Mouse (Mus musculus): ENCODE results near the gene Gm10553. TPM values are rescaled to one million over a fixed set of nuclear protein-coding genes. Genes with fewer than 3 reads are reported as not detected.
"Not testable (repeated sequence)": the region's sequence is repeated elsewhere in the genome, so short reads cannot be mapped to it uniquely, and the experiment has no call there.

Gene Gm10553
- polyA plus RNA-seq, 1 experiment from 2014 or later, result not detected

GRCm38 (mm10) chr1:85105336-85105735 lies 5.4 kb downstream of the Gm10553 start:
- DNase-seq; H3K9me3 ChIP-seq (ENCODE audit: control insufficient read depth, low read length); H3K4me1 ChIP-seq (ENCODE audit: control insufficient read depth, insufficient read depth, low read length); H3K4me3 ChIP-seq (replicated peaks; ENCODE audit: low read depth, low read length); ATAC-seq (ENCODE audit: low FRiP score, low TSS enrichment); H3K9ac ChIP-seq (replicated peaks; ENCODE audit: low read length); H3K36me3 ChIP-seq (ENCODE audit: control insufficient read depth, insufficient read depth, low read length); H3K27ac ChIP-seq (replicated peaks; ENCODE audit: low read depth, low read length); H3K4me2 ChIP-seq (ENCODE audit: low read length); H3K27me3 ChIP-seq (ENCODE audit: control insufficient read depth, insufficient read depth, low read length): not testable (repeated sequence)
- 81% methylated on average over 4 of the region's 4 CpGs for WGBS

GRCm38 (mm10) chr1:85106013-85106412 lies 6.0 kb downstream of the Gm10553 start:
- ATAC-seq (ENCODE audit: low FRiP score, low TSS enrichment); H3K27me3 ChIP-seq (ENCODE audit: control insufficient read depth, insufficient read depth, low read length): not testable (repeated sequence)

GRCm38 (mm10) chr1:85109753-85110152 lies 9.8 kb downstream of the Gm10553 start, which contains the start of gene A530032D15Rik:
A530032D15Rik (minus strand) TSS chr1:85109853.
- H3K4me3 ChIP-seq (replicated peaks; ENCODE audit: low read depth, low read length); H3K27me3 ChIP-seq (ENCODE audit: control insufficient read depth, insufficient read depth, low read length); DNase-seq; H3K4me2 ChIP-seq (ENCODE audit: low read length); H3K9me3 ChIP-seq (ENCODE audit: control insufficient read depth, low read length); H3K4me1 ChIP-seq (ENCODE audit: control insufficient read depth, insufficient read depth, low read length); ATAC-seq (ENCODE audit: low FRiP score, low TSS enrichment); H3K9ac ChIP-seq (replicated peaks; ENCODE audit: low read length); H3K27ac ChIP-seq (replicated peaks; ENCODE audit: low read depth, low read length); H3K36me3 ChIP-seq (ENCODE audit: control insufficient read depth, insufficient read depth, low read length): not testable (repeated sequence)
- WGBS, result 75% methylated on average over 1 of the region's 7 CpGs

More at GRCm38 (mm10) chr1:85106013-85106412, 6.0 kb downstream of the Gm10553 start:
- not testable (repeated sequence) for H3K4me1 ChIP-seq (ENCODE audit: control insufficient read depth, insufficient read depth, low read length); H3K9ac ChIP-seq (replicated peaks; ENCODE audit: low read length); H3K4me2 ChIP-seq (ENCODE audit: low read length); H3K4me3 ChIP-seq (replicated peaks; ENCODE audit: low read depth, low read length); H3K9me3 ChIP-seq (ENCODE audit: control insufficient read depth, low read length); DNase-seq; H3K36me3 ChIP-seq (ENCODE audit: control insufficient read depth, insufficient read depth, low read length); H3K27ac ChIP-seq (replicated peaks; ENCODE audit: low read depth, low read length)
- 73% methylated on average over 5 of the region's 6 CpGs for WGBS

- not testable (repeated sequence) for H3K4me2 ChIP-seq (ENCODE audit: low read length); H3K27ac ChIP-seq (replicated peaks; ENCODE audit: low read depth, low read length); H3K9me3 ChIP-seq (ENCODE audit: control insufficient read depth, low read length); H3K27me3 ChIP-seq (ENCODE audit: control insufficient read depth, insufficient read depth, low read length); DNase-seq; H3K4me1 ChIP-seq (ENCODE audit: control insufficient read depth, insufficient read depth, low read length); H3K9ac ChIP-seq (replicated peaks; ENCODE audit: low read length); ATAC-seq (ENCODE audit: low FRiP score, low TSS enrichment); H3K36me3 ChIP-seq (ENCODE audit: control insufficient read depth, insufficient read depth, low read length); H3K4me3 ChIP-seq (replicated peaks; ENCODE audit: low read depth, low read length)
- 70% methylated on average over 2 of the region's 3 CpGs for WGBS
Observed at GRCm38 (mm10) chr1:85110876-85111275, 10.9 kb downstream of the Gm10553 start.

GRCm38 (mm10) chr1:85111572-85111971 lies 11.6 kb downstream of the Gm10553 start:
- DNase-seq; H3K4me2 ChIP-seq (ENCODE audit: low read length); H3K9ac ChIP-seq (replicated peaks; ENCODE audit: low read length); H3K9me3 ChIP-seq (ENCODE audit: control insufficient read depth, low read length); H3K4me3 ChIP-seq (replicated peaks; ENCODE audit: low read depth, low read length); ATAC-seq (ENCODE audit: low FRiP score, low TSS enrichment); H3K27me3 ChIP-seq (ENCODE audit: control insufficient read depth, insufficient read depth, low read length); H3K4me1 ChIP-seq (ENCODE audit: control insufficient read depth, insufficient read depth, low read length); H3K36me3 ChIP-seq (ENCODE audit: control insufficient read depth, insufficient read depth, low read length); H3K27ac ChIP-seq (replicated peaks; ENCODE audit: low read depth, low read length): not testable (repeated sequence)
- WGBS, result 75% methylated on average over 9 of the region's 10 CpGs

GRCm38 (mm10) chr1:85112266-85112665 lies 12.3 kb downstream of the Gm10553 start:
- not testable (repeated sequence) for H3K9ac ChIP-seq (replicated peaks; ENCODE audit: low read length); H3K36me3 ChIP-seq (ENCODE audit: control insufficient read depth, insufficient read depth, low read length); H3K27ac ChIP-seq (replicated peaks; ENCODE audit: low read depth, low read length); H3K27me3 ChIP-seq (ENCODE audit: control insufficient read depth, insufficient read depth, low read length); H3K4me2 ChIP-seq (ENCODE audit: low read length); DNase-seq; H3K9me3 ChIP-seq (ENCODE audit: control insufficient read depth, low read length); H3K4me1 ChIP-seq (ENCODE audit: control insufficient read depth, insufficient read depth, low read length); H3K4me3 ChIP-seq (replicated peaks; ENCODE audit: low read depth, low read length)
- 83% methylated on average over 7 of the region's 7 CpGs for WGBS
- ATAC-seq (ENCODE audit: low FRiP score, low TSS enrichment), result peak; percentile 60; the same call in 1 of the 2 replicates

- H3K27me3 ChIP-seq (ENCODE audit: control insufficient read depth, insufficient read depth, low read length); H3K4me3 ChIP-seq (replicated peaks; ENCODE audit: low read depth, low read length); ATAC-seq (ENCODE audit: low FRiP score, low TSS enrichment); H3K36me3 ChIP-seq (ENCODE audit: control insufficient read depth, insufficient read depth, low read length); H3K4me1 ChIP-seq (ENCODE audit: control insufficient read depth, insufficient read depth, low read length); DNase-seq; H3K9me3 ChIP-seq (ENCODE audit: control insufficient read depth, low read length); H3K4me2 ChIP-seq (ENCODE audit: low read length); H3K9ac ChIP-seq (replicated peaks; ENCODE audit: low read length); H3K27ac ChIP-seq (replicated peaks; ENCODE audit: low read depth, low read length): not testable (repeated sequence)
- WGBS, result 73% methylated on average over 2 of the region's 5 CpGs
Observed at GRCm38 (mm10) chr1:85112889-85113288, 12.9 kb downstream of the Gm10553 start.

- H3K36me3 ChIP-seq (ENCODE audit: control insufficient read depth, insufficient read depth, low read length); H3K4me2 ChIP-seq (ENCODE audit: low read length); H3K27ac ChIP-seq (replicated peaks; ENCODE audit: low read depth, low read length); H3K27me3 ChIP-seq (ENCODE audit: control insufficient read depth, insufficient read depth, low read length); H3K9ac ChIP-seq (replicated peaks; ENCODE audit: low read length); DNase-seq; H3K4me3 ChIP-seq (replicated peaks; ENCODE audit: low read depth, low read length); H3K9me3 ChIP-seq (ENCODE audit: control insufficient read depth, low read length); H3K4me1 ChIP-seq (ENCODE audit: control insufficient read depth, insufficient read depth, low read length): not testable (repeated sequence)
- 78% methylated on average over 3 of the region's 3 CpGs for WGBS
- peak; percentile 78 for ATAC-seq (ENCODE audit: low FRiP score, low TSS enrichment)
Observed at GRCm38 (mm10) chr1:85114078-85114477, 14.1 kb downstream of the Gm10553 start.

- H3K27ac ChIP-seq (replicated peaks; ENCODE audit: low read depth, low read length); H3K27me3 ChIP-seq (ENCODE audit: control insufficient read depth, insufficient read depth, low read length); H3K9ac ChIP-seq (replicated peaks; ENCODE audit: low read length); ATAC-seq (ENCODE audit: low FRiP score, low TSS enrichment); DNase-seq; H3K4me1 ChIP-seq (ENCODE audit: control insufficient read depth, insufficient read depth, low read length); H3K36me3 ChIP-seq (ENCODE audit: control insufficient read depth, insufficient read depth, low read length); H3K9me3 ChIP-seq (ENCODE audit: control insufficient read depth, low read length); H3K4me3 ChIP-seq (replicated peaks; ENCODE audit: low read depth, low read length); H3K4me2 ChIP-seq (ENCODE audit: low read length): not testable (repeated sequence)
- WGBS, result 56% methylated on average over 6 of the region's 6 CpGs
Observed at GRCm38 (mm10) chr1:85114666-85115402, 14.9 kb downstream of the Gm10553 start.

Data from midbrain, embryonic 14.5 days (tissue).